Mouse (Mus musculus): Measurements from ENCODE around the gene Pcbd1. TPM values are rescaled to one million over a fixed set of nuclear protein-coding genes. Genes with fewer than 3 reads are reported as not detected.

The Pcbd1 gene
- polyA plus RNA-seq, 1 experiment from 2014 or later, result 16.4 TPM

DNA sequence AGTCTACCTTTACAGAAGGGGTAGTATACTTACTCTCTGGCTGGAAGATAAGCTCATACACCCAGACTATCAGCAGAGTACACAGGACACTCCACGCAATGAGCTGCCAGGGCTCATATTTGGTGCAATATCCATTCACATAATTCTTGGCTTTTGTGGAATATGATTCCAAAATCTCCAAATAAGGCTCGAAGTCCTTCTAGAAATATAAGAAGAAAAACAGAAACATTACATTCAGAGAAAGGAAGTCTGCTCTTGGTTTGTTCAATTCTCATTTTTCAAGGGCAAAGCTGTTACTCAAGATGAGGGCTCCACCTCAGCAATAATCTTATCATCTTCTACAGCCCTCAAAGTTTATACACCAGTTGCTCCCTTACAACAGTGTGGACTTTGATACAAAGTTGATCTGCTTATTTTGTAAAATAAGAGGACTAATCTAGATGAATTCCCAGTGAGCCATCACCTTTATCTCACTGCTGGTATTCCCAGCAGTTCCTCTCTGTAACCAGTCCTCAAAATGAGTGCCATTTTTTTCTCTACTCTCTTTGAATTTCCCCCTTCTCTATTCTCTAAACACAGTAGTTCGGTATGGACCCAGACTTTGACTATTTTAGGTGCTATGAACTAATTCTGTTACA is 34.3 kb downstream of the Pcbd1 start:
- Histone ChIP-seq H3K4me3 (no peak overlapping the region), H3K36me3 (replicated peaks) (peaks cover 57% of the 10 kb centered on the region), H3K9me3 (no peaks in the 10 kb centered on the region), H3K4me1 (no peaks in the 10 kb centered on the region), H3K27ac (replicated peaks) (no peak overlapping the region), H3K27me3 (replicated peaks; ENCODE audit: low read depth, poor library complexity, severe bottlenecking) (no peaks in the 10 kb centered on the region)
- whole genome bisulfite sequencing, result 89% methylated on average over 3 of the region's 3 CpGs
- no peak for DNase-seq (ENCODE audit: low spot score)

DNA sequence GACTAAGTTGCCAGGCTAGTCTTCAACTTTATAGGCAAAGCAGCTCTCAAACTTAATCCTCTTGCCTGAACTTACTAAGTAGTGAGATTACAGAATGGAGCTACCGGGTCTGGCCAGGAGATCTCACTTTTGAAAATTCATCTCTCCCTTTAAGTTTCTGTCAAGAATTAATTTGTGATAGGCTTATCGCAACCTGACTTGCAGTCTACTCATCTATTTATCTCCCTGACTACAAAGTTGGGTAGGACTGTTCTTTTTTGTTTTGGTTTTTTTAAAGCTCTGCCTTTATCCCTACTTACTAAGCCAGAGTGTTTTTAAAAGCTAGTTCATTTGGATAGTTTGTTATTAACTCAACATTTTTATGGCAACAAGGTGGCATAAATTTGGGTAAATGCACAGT is 35.3 kb downstream of the Pcbd1 start:
- H3K27ac ChIP-seq (replicated peaks), result no peak overlapping the region
- H3K4me3 ChIP-seq, result no peak overlapping the region
- peaks cover 48% of the 10 kb centered on the region for H3K36me3 ChIP-seq (replicated peaks)
- WGBS, result 91% methylated on average over 2 of the region's 2 CpGs
- no peaks in the 10 kb centered on the region for H3K9me3 ChIP-seq
- no peak for DNase-seq (ENCODE audit: low spot score)
- H3K27me3 ChIP-seq (replicated peaks; ENCODE audit: low read depth, poor library complexity, severe bottlenecking), result no peaks in the 10 kb centered on the region
- no peaks in the 10 kb centered on the region for H3K4me1 ChIP-seq

DNA sequence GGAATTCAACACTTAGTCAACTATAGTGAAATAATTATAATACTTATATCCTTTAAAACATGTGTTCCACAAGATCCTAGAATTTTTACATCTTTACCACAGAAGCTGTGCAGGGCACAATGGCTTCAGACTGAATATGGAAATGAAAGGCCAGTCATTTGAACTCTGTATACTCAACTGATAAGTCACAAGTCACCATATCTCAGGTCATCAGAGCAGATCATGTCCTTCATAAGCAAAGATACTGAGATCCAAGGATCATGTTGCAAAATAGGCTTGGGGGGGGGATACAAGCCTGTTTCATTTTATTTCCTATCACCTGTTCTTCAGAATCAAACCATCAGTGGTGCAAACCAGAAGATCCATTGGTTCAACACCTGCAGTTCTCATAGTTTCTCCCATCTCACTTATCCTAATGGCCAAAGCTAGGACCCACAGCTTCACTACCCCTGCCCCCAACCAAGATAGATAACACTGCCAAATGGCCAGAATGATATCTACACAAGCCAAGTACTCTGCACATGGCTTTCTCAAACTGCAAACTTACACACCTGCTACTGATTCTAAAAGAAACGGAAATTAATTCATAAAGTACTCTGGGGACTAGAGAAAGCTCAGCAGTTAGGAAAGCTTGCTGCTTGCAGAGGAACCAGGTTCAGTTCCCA is 39.7 kb downstream of the Pcbd1 start:
- Histone ChIP-seq H3K4me1 (no peaks in the 10 kb centered on the region), H3K36me3 (replicated peaks) (peaks cover 39% of the 10 kb centered on the region), H3K27me3 (replicated peaks; ENCODE audit: low read depth, poor library complexity, severe bottlenecking) (no peaks in the 10 kb centered on the region), H3K9me3 (no peaks in the 10 kb centered on the region), H3K27ac (replicated peaks) (no peak overlapping the region), H3K4me3 (no peak overlapping the region)
- 94% methylated on average over 1 of the region's 1 CpGs for WGBS
- DNase-seq (ENCODE audit: low spot score), result no peak

DNA sequence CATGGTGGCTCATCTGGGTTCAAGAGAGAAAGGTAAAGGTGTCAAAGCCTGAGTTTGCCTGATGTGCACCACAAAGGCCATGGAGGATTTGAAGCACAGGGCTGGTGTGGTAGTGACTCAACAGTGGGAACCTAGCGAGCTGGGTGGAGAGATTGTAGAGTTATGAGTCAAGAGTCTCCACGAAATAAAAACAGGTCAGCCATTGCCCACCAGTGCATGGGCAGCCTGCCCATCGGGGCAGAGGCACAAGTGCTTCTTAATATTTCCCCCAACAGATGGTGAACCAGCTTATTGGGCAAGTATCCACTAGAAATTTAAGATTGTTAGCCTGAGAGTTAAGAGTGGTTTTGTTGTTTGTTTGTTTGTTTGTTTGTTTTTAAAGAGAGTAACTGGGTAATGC is 41.8 kb downstream of the Pcbd1 start:
- no peak for DNase-seq (ENCODE audit: low spot score)
- Histone ChIP-seq H3K27ac (replicated peaks) (no peak overlapping the region), H3K9me3 (no peaks in the 10 kb centered on the region), H3K36me3 (replicated peaks) (peaks cover 41% of the 10 kb centered on the region), H3K4me3 (no peak overlapping the region), H3K4me1 (no peaks in the 10 kb centered on the region), H3K27me3 (replicated peaks; ENCODE audit: low read depth, poor library complexity, severe bottlenecking) (no peaks in the 10 kb centered on the region)
- WGBS, result 86% methylated on average over 3 of the region's 3 CpGs

DNA sequence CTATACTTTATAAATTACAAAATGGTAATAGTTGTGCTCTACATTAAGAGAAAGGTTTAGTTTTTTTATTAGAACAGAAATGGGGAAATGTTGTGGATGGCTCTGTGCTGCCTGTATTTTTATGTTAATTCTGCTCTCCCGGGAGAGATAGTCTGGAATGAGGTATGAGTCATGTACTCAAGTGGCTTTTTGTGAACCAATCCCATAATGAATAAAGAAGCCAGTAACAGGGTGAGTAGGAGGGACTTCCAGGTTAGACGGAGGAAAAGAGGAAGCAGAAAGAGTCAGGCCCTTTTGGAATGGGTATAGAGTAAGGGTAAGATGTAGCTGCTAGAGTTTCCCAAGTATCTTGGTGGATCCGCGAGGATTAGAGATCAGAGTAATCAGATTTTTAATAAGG is 44.9 kb downstream of the Pcbd1 start:
- Histone ChIP-seq H3K36me3 (replicated peaks) (peaks cover 30% of the 10 kb centered on the region), H3K4me3 (no peak overlapping the region), H3K27me3 (replicated peaks; ENCODE audit: low read depth, poor library complexity, severe bottlenecking) (no peaks in the 10 kb centered on the region), H3K4me1 (no peaks in the 10 kb centered on the region), H3K9me3 (no peaks in the 10 kb centered on the region), H3K27ac (replicated peaks) (no peak overlapping the region)
- no peak for DNase-seq (ENCODE audit: low spot score)
- WGBS, result 88% methylated on average over 4 of the region's 4 CpGs

DNA sequence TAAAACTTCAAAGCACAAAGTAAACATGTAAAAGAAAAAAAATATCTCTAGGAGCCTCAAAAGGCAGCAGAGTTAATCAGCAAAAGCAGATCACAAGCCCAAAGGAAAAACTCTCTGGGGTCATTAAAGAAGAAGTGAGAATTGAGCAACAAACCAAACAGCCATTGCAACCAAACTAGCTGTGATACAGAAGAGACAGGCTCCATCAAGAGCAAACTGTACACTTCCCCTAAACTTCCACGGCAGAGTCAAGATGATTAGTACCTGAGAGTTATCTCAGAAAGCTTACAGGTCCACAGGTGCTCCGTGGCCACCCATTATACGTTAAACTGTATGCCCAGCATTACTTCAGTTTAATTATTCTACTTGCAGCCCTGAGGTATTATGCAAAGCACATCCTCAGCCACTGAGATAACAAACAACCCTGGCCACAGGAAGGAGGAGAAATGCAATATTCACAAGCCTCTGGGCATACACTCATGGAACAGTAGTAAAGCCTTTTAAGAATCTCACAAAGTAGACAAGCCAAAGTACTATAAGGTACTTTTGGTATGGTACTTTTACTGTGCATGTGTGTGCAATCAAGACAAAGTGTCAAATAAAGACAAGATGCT is 46.2 kb downstream of the Pcbd1 start:
- Histone ChIP-seq H3K4me1 (no peaks in the 10 kb centered on the region), H3K36me3 (replicated peaks) (peaks cover 30% of the 10 kb centered on the region), H3K27me3 (replicated peaks; ENCODE audit: low read depth, poor library complexity, severe bottlenecking) (no peaks in the 10 kb centered on the region), H3K9me3 (no peaks in the 10 kb centered on the region), H3K27ac (replicated peaks) (no peak overlapping the region), H3K4me3 (no peak overlapping the region)
- WGBS, result 59% methylated on average over 3 of the region's 3 CpGs
- DNase-seq (ENCODE audit: low spot score), result no peak

DNA sequence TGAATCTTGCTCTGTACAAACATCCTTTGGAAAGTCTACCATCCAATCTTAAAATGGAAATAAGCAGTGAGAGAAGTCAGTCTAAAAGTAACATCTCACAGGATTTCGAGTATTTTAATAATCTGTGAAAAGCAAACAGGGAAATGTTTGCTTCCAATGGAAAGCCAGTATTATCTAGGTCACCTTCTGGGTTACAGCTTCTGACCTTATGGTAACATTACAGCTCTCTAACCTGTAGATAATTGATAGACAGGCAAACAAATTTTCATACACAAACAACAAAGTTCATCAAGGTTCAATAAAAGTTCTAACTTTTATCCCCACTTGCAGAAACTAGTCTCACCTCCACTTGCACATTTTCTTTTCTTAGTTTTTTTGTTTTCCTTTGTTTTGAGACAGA is 48.4 kb downstream of the Pcbd1 start:
- Histone ChIP-seq H3K4me3 (no peak overlapping the region), H3K36me3 (replicated peaks) (peaks cover 16% of the 10 kb centered on the region), H3K27me3 (replicated peaks; ENCODE audit: low read depth, poor library complexity, severe bottlenecking) (no peaks in the 10 kb centered on the region), H3K9me3 (no peaks in the 10 kb centered on the region), H3K27ac (replicated peaks) (no peak overlapping the region), H3K4me1 (no peaks in the 10 kb centered on the region)
- 80% methylated on average over 1 of the region's 1 CpGs for WGBS
- no peak for DNase-seq (ENCODE audit: low spot score)

DNA sequence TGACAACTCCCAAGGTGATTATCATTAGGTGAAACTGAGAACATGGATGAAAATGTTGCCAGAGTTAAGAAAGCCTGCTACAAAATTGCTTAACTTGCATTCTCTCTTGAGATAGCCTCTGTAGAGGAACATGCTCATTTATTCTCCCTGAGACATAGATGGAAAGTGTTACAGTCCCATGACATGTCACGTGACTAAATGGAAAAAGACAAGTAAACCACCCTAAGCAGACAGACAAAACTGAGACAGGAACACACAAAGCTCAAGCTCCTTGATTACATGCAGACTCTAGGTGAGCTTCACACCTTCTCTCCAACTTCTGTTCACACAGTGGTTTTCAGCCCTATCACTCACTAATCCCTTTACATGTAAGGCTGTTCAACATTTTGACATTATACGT is 54.2 kb downstream of the Pcbd1 start:
- Histone ChIP-seq H3K4me3 (no peak overlapping the region), H3K9me3 (no peaks in the 10 kb centered on the region), H3K27me3 (replicated peaks; ENCODE audit: low read depth, poor library complexity, severe bottlenecking) (no peaks in the 10 kb centered on the region), H3K36me3 (replicated peaks) (peaks cover 13% of the 10 kb centered on the region; the same call in 1 of the 2 replicates), H3K27ac (replicated peaks) (no peak overlapping the region), H3K4me1 (peaks cover 24% of the 10 kb centered on the region)
- DNase-seq (ENCODE audit: low spot score), result no peak
- 95% methylated on average over 2 of the region's 2 CpGs for WGBS

Small RNA genes lying within 50 kb of the gene (microRNA-seq; reads per million reads assigned to microRNA genes)
- gene Gm44308, result not detected

Other genes starting within 250 kb of the Pcbd1 start
- gene Sgpl1, start 58.4 kb downstream of the Pcbd1 start, polyA plus RNA-seq (2016; fragmentation: Nextera tagmentation; extraction: Ambion mirVana), result 65.4 and 68.5 TPM in 2 replicates
- gene Tbata, start 82.6 kb downstream of the Pcbd1 start, polyA plus RNA-seq (2016; fragmentation: Nextera tagmentation; extraction: Ambion mirVana), result 0.15 and 0.36 TPM in 2 replicates
- 0.40 and 0.42 TPM in 2 replicates for gene Adamts14, start 184.1 kb downstream of the Pcbd1 start, polyA plus RNA-seq (2016; fragmentation: Nextera tagmentation; extraction: Ambion mirVana)
- not detected in 2 replicates for gene Prf1, start 208.5 kb downstream of the Pcbd1 start, polyA plus RNA-seq (2016; fragmentation: Nextera tagmentation; extraction: Ambion mirVana)

All from embryonic facial prominence, embryonic 10.5 days (tissue).